Mouse (Mus musculus): Measurements from ENCODE around the gene 4933407L21Rik.
"Not testable (repeated sequence)": the region's sequence is repeated elsewhere in the genome, so short reads cannot be mapped to it uniquely, and the experiment has no call there.

The 4933407L21Rik gene

DNA sequence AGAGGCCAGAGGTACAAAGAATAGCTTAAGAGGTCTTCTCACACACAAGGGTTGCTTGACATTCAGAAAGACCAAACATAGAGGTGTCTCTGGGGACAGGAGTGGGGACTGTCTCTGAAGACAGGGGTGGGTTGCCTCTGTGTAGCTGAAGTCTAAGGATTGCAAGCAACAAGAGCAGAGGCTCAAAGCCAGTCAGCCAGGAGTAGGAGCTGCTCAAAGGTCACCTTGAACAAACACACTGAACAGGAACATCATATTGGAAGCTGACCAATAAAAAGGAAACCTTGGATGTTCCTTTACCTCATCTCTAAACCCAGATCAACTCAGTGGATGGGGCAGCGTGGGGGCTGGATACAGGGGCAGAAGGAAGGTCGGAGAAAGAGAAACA is 31.6 kb downstream of the 4933407L21Rik start:
- no peak for DNase-seq

DNA sequence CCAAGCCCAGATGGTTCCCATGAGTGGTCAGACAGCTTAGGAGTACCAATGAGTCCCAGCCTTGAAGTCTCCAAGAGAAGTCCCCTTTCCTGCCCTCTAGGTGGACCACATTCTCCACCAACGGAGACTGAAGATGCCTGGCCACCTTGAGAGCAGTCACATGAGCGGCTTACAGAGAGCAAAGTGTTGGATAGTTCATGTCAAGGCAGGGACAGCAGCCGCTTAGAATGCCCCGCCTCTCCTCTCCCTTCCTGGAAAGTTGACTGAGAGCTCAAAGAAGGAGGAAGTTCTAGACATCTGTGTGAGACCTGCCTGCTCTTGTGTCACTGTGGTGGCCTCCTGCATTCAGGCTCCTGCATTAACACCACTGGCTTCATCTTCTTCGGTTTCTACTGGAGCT is 32.6 kb downstream of the 4933407L21Rik start, which contains the start of gene Gpr55:
TSS of gene Gpr55 (minus strand) at position 135 of the 400 bp plus-strand sequence.
- no peak for DNase-seq

DNA sequence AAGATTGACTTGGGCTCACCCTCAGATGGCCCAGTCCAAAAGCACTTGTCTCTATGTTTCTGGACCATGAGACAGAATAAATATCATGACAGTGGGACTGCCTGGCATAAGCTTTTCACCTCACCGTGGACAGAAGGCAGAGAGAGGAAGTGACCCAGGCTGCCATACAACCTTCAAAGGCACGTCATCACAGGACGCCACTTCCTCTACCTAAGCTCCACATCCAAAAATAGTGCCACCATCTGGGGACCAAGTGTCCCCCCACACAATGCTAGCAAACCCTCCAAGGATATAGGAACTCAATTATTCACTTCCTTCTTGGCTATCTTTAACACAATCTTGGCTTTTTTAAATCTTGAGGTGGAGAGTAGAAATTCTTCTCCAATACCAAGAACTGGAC is 33.8 kb downstream of the 4933407L21Rik start:
- no peak for DNase-seq

DNA sequence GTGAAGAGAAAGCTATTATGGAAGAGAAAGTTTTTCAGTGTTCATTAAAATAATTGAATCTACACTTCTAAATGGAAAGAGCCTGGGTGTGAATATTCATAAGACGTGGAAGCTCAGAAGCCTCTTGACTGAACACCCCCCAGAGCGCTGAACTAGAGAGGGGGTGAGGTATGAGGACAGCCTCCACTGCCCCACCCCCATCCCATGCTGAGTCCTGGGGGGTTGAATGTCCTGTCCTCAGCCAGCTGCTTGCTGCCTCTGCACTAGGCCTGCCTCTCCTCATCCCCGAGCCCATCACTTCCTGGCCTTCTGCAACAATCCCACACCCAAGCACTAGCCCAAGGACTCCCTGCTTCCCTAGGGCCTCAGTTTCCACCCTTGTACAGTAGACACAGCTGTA is 37.6 kb downstream of the 4933407L21Rik start:
- DNase-seq: no peak

DNA sequence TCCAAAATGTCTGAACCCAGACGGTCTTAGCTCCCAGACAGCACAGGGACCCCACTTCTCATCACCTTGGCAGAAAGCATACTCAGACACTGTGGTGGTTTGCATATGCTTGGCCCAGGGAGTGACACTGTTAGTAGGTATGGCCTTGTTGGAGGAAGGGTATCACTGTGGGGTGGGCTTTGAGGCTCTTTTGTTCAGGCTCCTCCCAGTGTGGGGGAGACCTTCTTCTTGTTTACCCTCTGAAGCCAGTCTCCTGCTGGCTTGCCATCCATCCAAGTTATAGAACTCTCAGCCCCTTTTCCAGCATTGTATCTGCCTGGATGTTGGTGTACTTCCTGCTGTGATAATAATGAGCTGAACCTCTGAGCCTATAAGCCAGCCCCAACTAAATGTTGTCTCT is 40.8 kb downstream of the 4933407L21Rik start:
- DNase-seq: no peak

DNA sequence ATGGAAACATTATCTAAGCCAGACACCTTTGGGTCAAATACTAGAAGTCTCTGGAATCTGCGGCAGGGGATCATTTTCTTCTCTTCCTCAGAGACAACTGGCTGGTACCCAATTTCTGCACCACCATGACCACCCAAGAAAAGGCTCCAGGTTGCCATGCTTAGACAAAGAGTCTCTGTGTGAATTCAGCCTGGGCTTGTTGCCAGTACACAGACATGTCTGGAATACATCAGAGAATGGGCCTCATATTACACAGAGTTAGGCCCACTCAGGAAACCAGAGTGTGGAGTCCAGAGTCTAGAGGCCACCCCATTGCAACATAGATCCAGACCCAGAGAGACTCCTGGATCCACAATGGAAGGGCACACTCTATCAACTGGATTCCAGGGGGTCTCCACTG is 41.2 kb downstream of the 4933407L21Rik start:
- peak; percentile 9 to 26 for DNase-seq

DNA sequence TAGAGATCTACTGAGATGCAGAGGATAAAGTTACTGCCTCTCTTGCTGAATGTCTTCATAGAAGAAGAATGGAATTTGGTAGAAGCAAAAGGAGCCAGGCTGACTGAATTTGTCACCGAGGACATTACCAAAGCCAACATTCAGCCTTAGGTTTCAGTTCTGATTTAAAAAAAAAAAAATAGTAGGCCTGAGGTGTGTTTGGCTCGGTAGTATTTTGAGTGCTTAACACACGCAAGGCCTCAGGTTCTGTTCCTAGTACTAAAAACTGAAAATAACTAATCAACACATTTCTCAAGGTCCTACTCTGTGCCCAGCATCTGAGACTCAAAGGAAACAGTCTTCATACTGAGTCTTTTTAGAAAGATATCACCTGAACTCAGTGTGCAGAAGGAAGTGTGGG is 42.8 kb downstream of the 4933407L21Rik start:
- no peak for DNase-seq

DNA sequence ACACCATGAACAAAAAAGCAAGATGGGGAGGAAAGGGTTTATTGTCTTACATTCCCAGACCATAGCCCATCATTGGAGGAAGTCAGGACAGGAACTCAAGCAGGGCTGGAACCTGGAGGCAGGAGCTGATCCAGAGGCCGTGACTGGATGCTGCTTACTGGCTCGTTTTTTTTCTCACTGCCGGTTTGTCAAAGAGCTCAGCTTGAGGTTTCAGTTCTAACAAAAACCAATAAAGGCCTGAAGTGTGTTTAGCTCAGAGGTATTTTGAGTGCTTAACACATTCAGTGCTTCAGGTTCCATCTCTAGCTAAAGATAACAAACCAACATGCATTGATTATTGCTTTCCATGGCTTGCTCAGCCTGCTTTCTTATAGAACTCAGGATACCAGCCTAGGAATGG is 44.1 kb downstream of the 4933407L21Rik start:
- DNase-seq: no peak

DNA sequence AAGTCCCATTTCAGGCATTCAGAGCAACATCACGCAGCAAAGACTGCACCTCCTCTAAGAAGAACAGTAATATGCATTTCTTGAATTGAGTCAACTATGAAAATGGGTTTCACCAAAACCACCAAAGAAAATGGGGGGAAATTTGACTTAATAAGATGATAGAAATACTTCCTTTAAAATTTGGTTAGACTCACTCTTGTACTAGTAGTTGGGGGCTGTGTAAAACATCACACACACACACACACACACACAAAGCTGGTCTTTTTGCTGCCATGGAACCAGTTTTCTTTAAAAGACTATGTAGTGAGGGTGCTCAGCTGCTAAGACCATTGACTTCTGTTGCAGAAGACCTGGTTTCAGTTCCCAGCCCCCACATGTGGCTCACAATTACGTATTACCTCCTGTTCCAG is 45.2 kb downstream of the 4933407L21Rik start:
- DNase-seq: no peak

DNA sequence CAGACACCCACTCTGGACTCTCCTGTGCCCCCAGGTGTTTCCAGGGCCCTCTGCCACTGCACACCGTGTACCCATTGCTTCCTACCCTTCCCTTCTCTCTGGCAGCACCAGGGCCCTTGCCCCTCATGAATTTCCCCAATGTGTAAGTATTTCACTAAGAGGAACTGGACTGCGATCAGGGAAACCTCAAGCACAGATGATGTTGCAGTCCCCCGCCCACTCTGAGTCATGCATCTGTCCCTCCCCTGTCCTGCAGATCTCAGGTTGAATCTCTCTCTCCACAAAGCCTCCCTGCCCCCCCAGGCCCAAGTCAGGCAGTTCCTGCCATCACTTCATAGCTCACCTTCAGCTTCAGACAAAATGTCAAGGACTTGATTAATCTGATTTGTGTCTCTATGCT is 49.4 kb downstream of the 4933407L21Rik start:
- no peak for DNase-seq

DNA sequence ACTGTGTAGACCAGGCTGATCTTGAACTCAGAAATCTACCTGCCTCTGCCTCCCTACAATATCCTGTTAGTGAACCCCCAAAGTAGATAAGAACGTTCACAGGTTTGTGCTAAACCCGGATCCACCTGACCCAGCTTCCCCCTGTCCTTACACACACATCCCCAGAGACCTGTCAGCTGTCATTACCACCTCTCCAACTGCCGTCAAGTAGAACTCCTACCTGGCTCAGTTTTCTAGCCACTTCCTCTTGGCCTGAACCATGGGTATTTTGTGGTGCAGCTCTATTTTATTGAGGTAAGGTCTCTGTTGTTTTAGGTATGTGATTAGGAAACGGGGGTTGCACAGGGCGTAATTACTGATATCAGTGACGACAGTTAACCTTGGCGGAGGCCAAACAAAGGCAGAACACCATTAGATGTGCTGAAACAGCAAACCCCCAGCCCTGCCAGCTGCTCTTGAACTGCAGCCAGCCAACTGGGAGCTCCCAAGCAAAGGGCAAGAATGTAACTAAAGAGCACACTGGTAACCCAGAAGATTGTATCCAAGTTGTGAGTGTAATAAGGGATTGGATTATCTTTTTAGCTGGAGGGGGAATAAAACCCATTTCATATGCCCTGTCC is 53.6 kb downstream of the 4933407L21Rik start:
- peak; percentile 11 to 20 for DNase-seq

DNA sequence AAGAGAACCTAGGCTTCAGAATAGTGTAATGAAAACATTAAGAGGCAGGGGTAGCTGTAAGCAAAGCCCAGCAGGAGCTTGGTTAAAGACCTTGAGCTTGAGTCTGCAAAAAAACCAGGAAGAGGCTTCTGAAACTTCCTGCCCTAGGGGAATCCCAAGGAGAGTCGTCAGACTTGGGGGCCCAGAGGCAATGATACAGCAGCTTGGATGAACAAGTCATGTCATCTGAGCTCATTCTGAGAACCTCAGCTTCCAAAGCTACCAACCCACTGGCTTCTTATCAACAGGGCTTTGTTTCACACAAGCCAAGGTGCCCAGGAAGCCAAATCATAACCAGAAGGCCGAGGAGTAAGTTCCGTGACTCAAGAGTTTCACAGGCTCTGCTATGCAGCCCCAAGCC is 57.5 kb downstream of the 4933407L21Rik start:
- DNase-seq: no peak

DNA sequence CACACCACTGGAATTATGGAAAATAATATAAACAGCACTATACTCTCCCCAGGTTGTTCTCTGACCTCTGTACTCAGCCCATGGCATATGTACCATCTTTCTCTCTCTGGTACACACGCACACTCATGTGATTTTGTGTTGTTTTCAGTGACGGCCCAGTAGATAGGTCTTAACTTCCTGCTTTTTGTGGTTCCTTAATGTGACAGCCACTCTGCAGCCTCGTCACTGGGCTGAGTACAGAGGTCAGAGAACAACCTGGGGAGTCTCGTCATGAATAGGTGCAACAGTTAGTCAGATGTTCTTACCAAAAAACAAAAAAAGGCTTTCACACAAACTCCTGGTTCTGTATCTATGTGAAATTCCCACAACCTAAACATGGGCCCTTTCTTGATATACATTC is 60.1 kb downstream of the 4933407L21Rik start:
- DNase-seq: no peak

DNA sequence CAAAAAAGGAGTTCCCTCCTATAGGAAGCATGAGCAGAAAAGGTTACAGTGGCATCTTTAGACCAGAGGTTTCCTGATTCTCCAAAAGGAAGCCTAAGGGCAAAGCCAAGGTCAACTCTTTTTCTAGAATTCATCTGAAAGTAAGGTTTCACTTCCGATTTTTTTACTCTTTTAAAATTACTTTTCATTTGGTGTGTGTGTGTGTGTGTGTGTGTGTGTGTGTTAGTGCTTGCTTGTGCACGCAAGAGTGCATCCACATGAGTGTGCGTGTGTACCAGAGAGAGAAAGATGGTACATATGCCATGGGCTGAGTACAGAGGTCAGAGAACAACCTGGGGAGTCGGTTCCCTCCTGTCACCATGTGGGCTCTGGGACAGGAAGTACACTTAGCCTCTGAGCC is 60.6 kb downstream of the 4933407L21Rik start:
- DNase-seq: not testable (repeated sequence)

All from cerebellum, postnatal 14 days (tissue).